Mouse (Mus musculus) hindbrain, embryonic 11.5 days (tissue): ENCODE measurements around the gene Spdef. TPM values are rescaled to one million over a fixed set of nuclear protein-coding genes. Genes with fewer than 3 reads are reported as not detected.
A peak's percentile ranks its signal among the peaks of the same experiment; 100 is the strongest.

Experiments used
- ATAC-seq: fragments of 200-750 bp; cut with Nextera tagmentation; 2 replicates; pipeline ENCODE4 v1.8.0; 2017; ENCODE audit warnings: mild to moderate bottlenecking, moderate TSS enrichment, moderate library complexity; ENCODE audit not compliant: low FRiP score
- DNase-seq: peaks from one replicate; pipeline ENCODE4 v3.0.0-alpha.2; 2015; ENCODE audit warnings: low spot score
- H3K27ac ChIP-seq: fragments of 300-500 bp; sonication (generic); 2 replicates; pipeline ENCODE4 v1.5.1; 2014; ENCODE audit warnings: mild to moderate bottlenecking, low read depth, low read length
- H3K27me3 ChIP-seq: fragments of 300-500 bp; sonication (generic); 2 replicates; pipeline ENCODE4 v1.6.1; 2014; ENCODE audit warnings: mild to moderate bottlenecking, low read length, moderate library complexity, mixed read lengths; ENCODE audit not compliant: control insufficient read depth, insufficient read depth
- H3K36me3 ChIP-seq: fragments of 300-500 bp; sonication (generic); 2 replicates; pipeline ENCODE4 v1.6.1; 2014; ENCODE audit warnings: mild to moderate bottlenecking, low read length, moderate library complexity, mixed read lengths; ENCODE audit not compliant: control insufficient read depth, insufficient read depth
- H3K4me1 ChIP-seq: fragments of 300-500 bp; sonication (generic); replicated peaks from 2 replicates; pipeline ENCODE4 v1.6.1; 2014; ENCODE audit warnings: low read length, mixed read lengths; ENCODE audit not compliant: control insufficient read depth, insufficient read depth
- H3K4me2 ChIP-seq: fragments of 300-500 bp; sonication (generic); replicated peaks from 2 replicates; pipeline ENCODE4 v1.6.1; 2014; ENCODE audit warnings: mild to moderate bottlenecking, low read depth, low read length
- H3K4me3 ChIP-seq: fragments of 300-500 bp; sonication (generic); 2 replicates; pipeline ENCODE4 v1.5.1; 2014; ENCODE audit warnings: low read depth, low read length
- H3K9ac ChIP-seq: fragments of 300-500 bp; sonication (generic); 2 replicates; pipeline ENCODE4 v1.6.1; 2014; ENCODE audit warnings: low read depth, low read length
- H3K9me3 ChIP-seq: fragments of 300-500 bp; sonication (generic); 2 replicates; pipeline ENCODE4 v1.6.1; 2016; ENCODE audit warnings: low read length; ENCODE audit not compliant: control insufficient read depth
- WGBS: fragments of 180-500 bp; shearing (Covaris S2); extraction: QIAGEN DNeasy Blood & Tissue Kit; methylation state at CpG from one replicate; pipeline ENCODE4 v1.1.7; 2014; 5-methylcytosine and 5-hydroxymethylcytosine counted together
- polyA plus RNA-seq: library from polyadenylated mRNA; unstranded; fragments of >200 nt; fragmentation: Nextera tagmentation; extraction: Ambion mirVana; gene quantifications from 2 replicates; pipeline ENCODE4 v1.2.1, GENCODE M21; 2014

Gene Spdef
- polyA plus RNA-seq, 1 experiment from 2014 or later: not detected

GRCm38 (mm10) chr17:27720326-27720725 is 8.4 kb downstream of the Spdef start:
- no peak for DNase-seq
- no peak overlapping the region for H3K9ac ChIP-seq
- H3K27me3 ChIP-seq: peaks cover 3% of the 10 kb centered on the region; the same call in 1 of the 2 replicates
- no peaks in the 10 kb centered on the region for H3K9me3 ChIP-seq
- ATAC-seq: no peak
- WGBS: 49% methylated on average over 9 of the region's 9 CpGs
- H3K4me3 ChIP-seq: no peak overlapping the region
- H3K36me3 ChIP-seq: no peaks in the 10 kb centered on the region
- no peak overlapping the region for H3K27ac ChIP-seq
- peaks cover 4% of the 10 kb centered on the region; the same call in 1 of the 2 replicates for H3K4me1 ChIP-seq
- no peak overlapping the region for H3K4me2 ChIP-seq

- Histone ChIP-seq H3K9ac (no peak overlapping the region), H3K9me3 (no peaks in the 10 kb centered on the region), H3K4me3 (no peak overlapping the region), H3K27ac (no peak overlapping the region), H3K4me2 (no peak overlapping the region), H3K4me1 (no peaks in the 10 kb centered on the region), H3K27me3 (peaks cover 3% of the 10 kb centered on the region; the same call in 1 of the 2 replicates), H3K36me3 (no peaks in the 10 kb centered on the region)
- WGBS: 68% methylated on average over 14 of the region's 14 CpGs
- ATAC-seq (no peak), DNase-seq (no peak)
Measured at GRCm38 (mm10) chr17:27719663-27720062, 9.1 kb downstream of the Spdef start.

GRCm38 (mm10) chr17:27718250-27718649 is 10.5 kb downstream of the Spdef start:
- no peak for ATAC-seq
- WGBS: 63% methylated on average over 5 of the region's 5 CpGs
- peak; percentile 34 for DNase-seq
- no peak overlapping the region for H3K27ac ChIP-seq
- peaks cover 3% of the 10 kb centered on the region; the same call in 1 of the 2 replicates for H3K27me3 ChIP-seq
- no peaks in the 10 kb centered on the region for H3K9me3 ChIP-seq
- H3K9ac ChIP-seq: no peak overlapping the region
- no peaks in the 10 kb centered on the region for H3K36me3 ChIP-seq
- H3K4me3 ChIP-seq: no peak overlapping the region
- no peaks in the 10 kb centered on the region for H3K4me1 ChIP-seq
- no peak overlapping the region for H3K4me2 ChIP-seq

- WGBS: 3% methylated on average over 16 of the region's 16 CpGs
- no peaks in the 10 kb centered on the region for H3K4me1 ChIP-seq
- DNase-seq (peak; percentile 59), ATAC-seq (0 out of 2 replicates have a peak, but pooled peaks have one; percentile 27)
- peak overlapping the region; percentile 15 for H3K4me2 ChIP-seq
- no peaks in the 10 kb centered on the region for H3K9me3 ChIP-seq
- H3K27ac ChIP-seq: no peak overlapping the region
- H3K36me3 ChIP-seq: no peaks in the 10 kb centered on the region
- no peak overlapping the region for H3K9ac ChIP-seq
- peaks cover 3% of the 10 kb centered on the region; the same call in 1 of the 2 replicates for H3K27me3 ChIP-seq
- no peak overlapping the region for H3K4me3 ChIP-seq
Measured at GRCm38 (mm10) chr17:27716804-27717203, 12.0 kb downstream of the Spdef start.

DNA sequence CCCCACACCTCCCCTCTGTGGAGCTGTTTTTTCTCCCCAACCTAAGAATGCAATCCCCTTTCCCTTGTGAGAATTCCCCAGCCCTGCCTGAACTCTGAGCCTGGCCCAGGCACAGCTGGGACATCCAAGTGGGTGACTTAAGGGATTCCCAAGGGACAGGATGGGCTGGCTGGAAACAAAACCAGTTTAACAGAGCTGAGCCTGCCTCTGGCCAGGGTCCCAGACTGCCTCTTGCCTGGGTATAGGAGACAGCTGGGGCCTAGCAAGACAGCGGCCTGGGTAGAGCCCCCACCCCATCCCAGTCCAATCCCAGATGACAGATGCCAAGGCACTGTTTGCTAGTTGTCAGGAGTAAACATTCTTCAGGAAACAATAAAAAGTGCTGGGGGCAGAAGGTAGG is 15.9 kb downstream of the Spdef start:
- Histone ChIP-seq H3K4me2 (no peak overlapping the region), H3K36me3 (no peaks in the 10 kb centered on the region), H3K9ac (no peak overlapping the region), H3K4me1 (no peaks in the 10 kb centered on the region), H3K27me3 (peaks cover 3% of the 10 kb centered on the region; the same call in 1 of the 2 replicates), H3K4me3 (no peak overlapping the region), H3K9me3 (no peaks in the 10 kb centered on the region), H3K27ac (no peak overlapping the region)
- ATAC-seq (no peak), DNase-seq (no peak)
- WGBS: 92% methylated on average over 1 of the region's 1 CpGs

DNA sequence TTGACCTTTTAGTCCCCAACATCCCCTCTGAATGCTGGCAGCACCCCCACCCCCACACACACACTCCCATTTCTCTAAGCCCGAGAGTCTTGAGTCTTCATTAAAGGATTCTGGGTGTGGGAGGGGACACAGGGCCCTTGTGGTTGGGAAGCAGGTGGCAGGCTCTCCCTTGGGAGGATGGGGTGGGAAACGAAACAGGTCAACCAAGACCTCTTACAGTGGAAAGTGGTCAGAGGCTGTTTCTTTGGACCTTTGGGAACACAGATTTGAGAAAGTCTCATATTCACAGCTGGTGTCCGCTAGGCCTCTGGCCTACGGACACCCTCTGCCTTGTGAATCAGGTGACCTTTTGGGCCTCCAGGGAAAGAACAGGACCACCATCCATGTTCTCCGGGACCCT is 19.1 kb downstream of the Spdef start:
- Histone ChIP-seq H3K4me2 (no peak overlapping the region), H3K27ac (no peak overlapping the region), H3K27me3 (peaks cover 3% of the 10 kb centered on the region; the same call in 1 of the 2 replicates), H3K36me3 (no peaks in the 10 kb centered on the region), H3K9ac (no peak overlapping the region), H3K4me3 (no peak overlapping the region), H3K4me1 (no peaks in the 10 kb centered on the region), H3K9me3 (no peaks in the 10 kb centered on the region)
- DNase-seq (no peak), ATAC-seq (no peak)
- 69% methylated on average over 5 of the region's 5 CpGs for WGBS

- Histone ChIP-seq H3K4me1 (no peaks in the 10 kb centered on the region), H3K27ac (no peak overlapping the region), H3K4me3 (peak overlapping the region; percentile 17; the same call in 1 of the 2 replicates), H3K27me3 (peaks cover 3% of the 10 kb centered on the region; the same call in 1 of the 2 replicates), H3K9me3 (no peaks in the 10 kb centered on the region), H3K9ac (0 out of 2 replicates have a peak overlapping the region, but pooled peaks have one; percentile 34), H3K4me2 (peak overlapping the region; percentile 41), H3K36me3 (no peaks in the 10 kb centered on the region)
- 7% methylated on average over 23 of the region's 25 CpGs for WGBS
- DNase-seq (peak; percentile 95), ATAC-seq (peak; percentile 93)
Measured at GRCm38 (mm10) chr17:27707954-27708661, 20.6 kb downstream of the Spdef start.

GRCm38 (mm10) chr17:27705661-27706060 is 23.1 kb downstream of the Spdef start:
- H3K9ac ChIP-seq: no peak overlapping the region
- no peaks in the 10 kb centered on the region for H3K9me3 ChIP-seq
- no peak overlapping the region for H3K4me3 ChIP-seq
- ATAC-seq (no peak), DNase-seq (no peak)
- H3K27me3 ChIP-seq: peaks cover 3% of the 10 kb centered on the region; the same call in 1 of the 2 replicates
- 38% methylated on average over 10 of the region's 10 CpGs for WGBS
- H3K4me1 ChIP-seq: no peaks in the 10 kb centered on the region; the same call in 1 of the 2 replicates
- H3K36me3 ChIP-seq: no peaks in the 10 kb centered on the region
- H3K4me2 ChIP-seq: no peak overlapping the region
- H3K27ac ChIP-seq: no peak overlapping the region
